Mouse (Mus musculus) T-helper 2 cell (primary cell): Measurements from ENCODE around the gene Krt8.

ENCODE experiments used
- in situ Hi-C: fragments of 300-600 bp; cut with MboI, MseI; formaldehyde crosslinking; loops from one replicate; pipeline ENCODE4 v1.15.1; 2025; ENCODE audit warnings: high pct_unique_total_duplicates

The Krt8 gene

GRCm38 (mm10) chr15:102004189-102004588 is at the start of gene Krt8:
Gene Krt8 (minus strand): TSS chr15:102004482.
- in situ Hi-C loops: no loop called here

DNA sequence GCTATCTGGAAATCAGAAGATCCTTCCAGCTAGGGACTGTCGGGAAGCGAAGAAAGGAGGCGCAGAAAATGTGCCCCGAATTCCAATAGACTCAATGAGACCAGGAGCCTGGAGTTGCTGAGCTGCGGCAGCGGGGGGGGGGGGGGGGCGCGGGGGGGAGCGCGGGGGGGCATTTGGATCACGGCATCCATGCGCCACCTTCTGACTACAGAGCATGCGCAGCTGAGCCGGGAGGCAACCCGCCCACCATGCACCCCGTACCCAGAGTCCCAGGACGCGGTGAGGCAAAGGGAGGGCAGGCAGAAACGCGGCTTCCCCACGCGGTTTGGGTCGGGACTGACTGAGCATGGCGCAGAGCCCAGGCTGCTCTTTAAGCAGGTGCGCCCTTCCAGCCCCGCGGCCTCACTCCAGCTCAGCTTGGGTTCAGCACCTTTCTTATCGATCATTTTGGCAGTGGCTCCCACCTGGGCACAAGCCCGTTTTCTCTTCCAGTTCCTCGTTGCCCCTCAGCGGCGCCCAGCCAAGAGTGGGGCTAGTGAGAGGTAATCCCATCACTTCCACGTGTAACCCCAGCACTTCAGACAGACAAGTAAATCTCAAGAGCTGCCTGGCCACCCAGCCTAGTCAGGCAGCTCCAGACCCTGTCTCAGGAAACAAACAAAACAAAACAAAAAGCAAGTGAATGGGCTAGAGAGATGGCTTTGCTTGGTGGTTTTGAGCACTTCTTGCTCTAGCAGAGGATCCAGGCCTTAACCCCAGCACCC is 47.8 kb upstream of the Krt8 start:
- in situ Hi-C loops: no loop called here

DNA sequence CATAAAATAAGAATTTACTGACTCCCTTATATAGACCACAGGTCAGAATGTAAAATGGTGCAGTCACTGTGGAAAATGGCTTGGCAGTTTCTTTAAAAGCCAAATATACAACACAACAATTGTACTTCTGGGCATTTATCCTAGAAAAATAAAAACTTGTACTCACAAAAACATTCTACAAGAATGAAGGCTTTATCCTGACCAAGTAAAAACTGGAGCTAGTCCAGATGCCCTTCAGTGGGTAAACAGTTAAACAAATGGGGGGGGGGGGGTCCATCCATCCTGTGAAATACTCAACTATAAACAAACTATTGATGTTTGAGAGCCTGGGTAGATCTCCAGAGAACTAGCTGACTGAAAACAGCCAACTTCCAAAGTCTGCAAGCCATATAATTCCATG is 45.6 kb upstream of the Krt8 start:
- in situ Hi-C loops: no loop called here

DNA sequence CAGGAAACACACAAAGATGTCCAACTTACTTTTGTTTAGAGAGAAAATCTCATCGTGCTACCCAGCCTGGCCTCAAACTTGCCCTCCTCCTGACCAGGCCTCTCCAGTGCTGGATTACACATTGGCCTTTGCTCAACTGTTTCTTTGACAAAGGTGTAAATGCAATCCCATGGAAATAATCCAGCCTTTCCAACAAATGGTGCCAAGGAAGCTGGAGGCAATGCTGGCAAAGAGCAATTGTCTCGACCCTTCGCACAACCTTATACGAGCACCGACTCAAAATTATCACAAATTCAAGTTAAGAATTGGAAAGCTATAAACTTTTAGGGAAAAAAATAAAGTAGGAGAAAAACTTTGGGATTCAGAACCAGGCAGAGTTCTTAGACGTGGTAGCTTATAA is 43.7 kb upstream of the Krt8 start:
- in situ Hi-C loops: no loop called here

GRCm38 (mm10) chr15:102045691-102046090 is 41.4 kb upstream of the Krt8 start:
- in situ Hi-C loops: no loop called here

- in situ Hi-C loops: no loop called here
Observed at GRCm38 (mm10) chr15:102044745-102045144, 40.5 kb upstream of the Krt8 start.

- in situ Hi-C loops: no loop called here
Observed at GRCm38 (mm10) chr15:102041951-102042350, 37.7 kb upstream of the Krt8 start.

GRCm38 (mm10) chr15:102040277-102040676 is 36.0 kb upstream of the Krt8 start:
- in situ Hi-C loops: no loop called here

DNA sequence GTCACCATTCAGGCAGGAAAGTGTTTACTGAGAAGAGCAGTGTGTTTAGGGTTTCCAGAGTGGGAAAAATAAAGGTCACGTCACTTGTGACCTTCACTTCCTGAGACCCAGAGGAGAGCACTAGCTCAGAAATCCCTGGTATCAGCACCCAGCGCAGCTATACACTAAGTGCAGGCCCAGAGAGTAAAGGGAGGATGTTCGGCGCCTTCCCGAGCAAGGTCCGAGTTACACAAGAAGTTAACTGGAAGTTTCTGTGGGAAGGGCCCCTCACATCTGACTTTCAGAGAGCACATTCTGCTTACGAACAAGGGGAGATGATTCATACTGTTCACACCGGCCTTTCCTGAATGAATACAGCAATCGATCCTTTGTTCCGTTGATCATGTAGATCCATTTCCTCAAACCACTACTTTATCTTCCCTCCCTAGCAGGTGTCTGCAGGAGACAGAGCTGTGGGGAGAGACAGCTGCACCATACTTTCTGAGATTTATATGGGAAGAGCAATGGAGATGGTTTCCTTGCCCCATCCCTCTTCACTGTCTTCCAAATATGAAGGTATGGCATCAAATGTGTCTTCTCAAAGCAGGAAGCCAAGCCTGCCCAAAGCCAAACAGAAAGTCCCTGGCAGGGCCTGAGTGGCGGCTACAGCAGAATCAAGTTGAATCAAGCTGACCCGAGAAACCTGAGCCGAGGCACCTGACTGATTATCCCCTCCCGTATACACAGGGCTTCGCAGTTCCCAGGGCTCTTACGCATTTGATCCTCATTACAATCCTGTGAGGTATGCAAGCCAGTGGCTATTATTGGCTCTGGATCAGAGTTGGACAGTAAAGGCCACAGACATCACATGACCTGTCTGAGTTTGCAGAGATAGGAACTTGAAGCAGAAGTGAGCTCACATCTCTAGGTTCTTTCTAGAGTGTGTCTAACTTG is 30.1 kb upstream of the Krt8 start:
- in situ Hi-C loops: no loop called here

DNA sequence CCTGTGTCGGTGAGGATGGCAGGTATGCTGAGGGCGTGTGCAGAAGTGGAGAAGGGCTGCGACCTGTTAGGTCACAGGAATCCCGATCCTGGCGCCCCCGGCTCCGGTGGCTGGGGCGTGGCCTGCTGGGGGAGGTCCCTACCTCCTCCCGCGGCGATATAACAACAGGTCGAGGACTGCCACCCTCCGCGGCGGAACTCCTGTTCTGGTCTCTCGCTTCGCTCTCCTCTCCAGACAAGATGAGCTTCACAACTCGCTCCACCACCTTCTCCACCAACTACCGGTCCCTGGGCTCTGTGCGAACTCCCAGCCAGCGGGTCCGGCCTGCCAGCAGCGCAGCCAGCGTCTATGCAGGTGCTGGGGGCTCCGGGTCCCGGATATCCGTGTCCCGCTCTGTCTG is 23.8 kb upstream of the Krt8 start, which contains the start of gene Krt18:
TSS of gene Krt18 (plus strand) at position 141 of the 400 bp plus-strand sequence.
- in situ Hi-C loops: no loop called here

- in situ Hi-C loops: no loop called here
Observed at GRCm38 (mm10) chr15:102026430-102026829, 22.1 kb upstream of the Krt8 start.

DNA sequence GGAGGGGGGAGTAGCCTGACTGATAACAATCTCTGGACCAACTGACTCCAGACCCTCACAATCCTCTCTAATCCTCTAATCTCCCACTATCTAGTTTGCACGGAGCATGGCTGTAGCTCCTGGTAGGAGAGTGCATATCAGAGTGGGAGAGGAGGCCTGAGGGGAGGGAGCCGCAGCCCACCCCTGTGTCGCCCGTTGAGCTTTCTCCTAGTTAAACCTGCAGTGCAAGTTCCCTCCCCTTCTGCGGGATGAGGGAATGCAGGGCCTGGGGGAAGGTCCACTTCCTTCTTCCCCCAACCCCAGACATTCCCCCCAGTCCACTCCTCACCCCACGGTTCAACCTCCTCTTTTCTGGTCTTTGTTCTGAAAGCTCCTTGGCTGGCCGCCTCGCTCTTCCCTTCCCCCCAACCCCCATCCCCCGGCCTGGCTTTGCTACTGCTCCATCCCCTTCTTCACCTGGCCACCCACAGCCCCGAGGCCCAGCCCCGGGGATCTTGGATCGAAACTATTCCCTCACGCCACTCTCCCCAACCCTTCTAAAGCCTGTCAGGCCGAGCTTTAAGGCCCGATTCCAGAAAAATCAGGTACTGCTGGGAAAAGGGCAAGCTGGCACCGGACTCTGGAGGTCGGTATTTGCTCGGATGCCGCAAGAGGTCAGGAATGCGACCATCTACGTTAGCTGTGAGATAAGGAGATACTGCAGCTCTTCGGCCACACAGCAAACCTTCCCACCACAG is 21.0 kb upstream of the Krt8 start:
- in situ Hi-C loops: no loop called here

DNA sequence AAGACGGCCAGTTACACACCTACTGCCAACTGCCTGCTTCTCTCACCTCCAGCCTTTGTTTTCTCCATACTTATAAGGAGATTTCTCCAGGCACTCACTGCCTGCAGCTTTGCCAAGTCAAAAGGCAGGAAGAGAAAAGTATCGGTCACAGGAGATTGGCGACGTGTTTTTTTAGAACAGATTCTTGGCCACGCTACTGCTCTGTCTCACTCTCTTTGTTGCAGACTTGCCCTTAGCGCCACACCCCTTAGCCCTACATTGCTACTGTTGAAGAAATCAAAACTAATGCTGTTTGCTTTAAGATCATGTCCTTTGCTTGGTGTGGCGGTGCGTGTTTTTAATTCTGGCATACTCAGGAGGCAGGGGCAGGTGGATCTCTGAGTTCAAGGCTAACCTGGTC is 19.6 kb upstream of the Krt8 start:
- in situ Hi-C loops: no loop called here

- in situ Hi-C loops: no loop called here
Observed at GRCm38 (mm10) chr15:102022481-102022880, 18.2 kb upstream of the Krt8 start.

- in situ Hi-C loops: no loop called here
Observed at GRCm38 (mm10) chr15:102017918-102018463, 13.7 kb upstream of the Krt8 start.

GRCm38 (mm10) chr15:102016787-102017186 is 12.5 kb upstream of the Krt8 start:
- in situ Hi-C loops: no loop called here

DNA sequence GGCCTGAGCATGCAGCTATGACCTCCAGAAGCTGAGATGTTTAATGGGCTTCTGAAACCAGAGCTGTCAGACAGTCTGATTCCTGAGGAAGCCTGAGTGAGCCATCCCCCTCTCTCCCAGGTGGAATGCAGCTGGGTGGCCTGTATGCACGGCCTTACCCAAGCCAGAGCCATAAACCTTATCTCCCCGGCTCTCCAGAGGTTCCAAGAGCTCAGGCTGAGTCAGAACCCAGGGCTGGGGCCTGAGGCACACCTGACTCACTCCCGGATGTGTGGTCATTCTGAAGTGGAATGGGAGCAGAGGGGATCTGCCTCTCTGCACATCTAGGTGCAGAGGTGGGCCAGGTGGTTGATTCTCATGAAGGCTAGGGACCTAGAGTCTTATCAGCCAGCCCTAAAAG is 11.8 kb upstream of the Krt8 start:
- in situ Hi-C loops: no loop called here

- in situ Hi-C loops: no loop called here
Observed at GRCm38 (mm10) chr15:102014848-102015247, 10.6 kb upstream of the Krt8 start.

- in situ Hi-C loops: no loop called here
Observed at GRCm38 (mm10) chr15:102013651-102014050, 9.4 kb upstream of the Krt8 start.

- in situ Hi-C loops: no loop called here
Observed at GRCm38 (mm10) chr15:102012260-102012765, 8.0 kb upstream of the Krt8 start.

DNA sequence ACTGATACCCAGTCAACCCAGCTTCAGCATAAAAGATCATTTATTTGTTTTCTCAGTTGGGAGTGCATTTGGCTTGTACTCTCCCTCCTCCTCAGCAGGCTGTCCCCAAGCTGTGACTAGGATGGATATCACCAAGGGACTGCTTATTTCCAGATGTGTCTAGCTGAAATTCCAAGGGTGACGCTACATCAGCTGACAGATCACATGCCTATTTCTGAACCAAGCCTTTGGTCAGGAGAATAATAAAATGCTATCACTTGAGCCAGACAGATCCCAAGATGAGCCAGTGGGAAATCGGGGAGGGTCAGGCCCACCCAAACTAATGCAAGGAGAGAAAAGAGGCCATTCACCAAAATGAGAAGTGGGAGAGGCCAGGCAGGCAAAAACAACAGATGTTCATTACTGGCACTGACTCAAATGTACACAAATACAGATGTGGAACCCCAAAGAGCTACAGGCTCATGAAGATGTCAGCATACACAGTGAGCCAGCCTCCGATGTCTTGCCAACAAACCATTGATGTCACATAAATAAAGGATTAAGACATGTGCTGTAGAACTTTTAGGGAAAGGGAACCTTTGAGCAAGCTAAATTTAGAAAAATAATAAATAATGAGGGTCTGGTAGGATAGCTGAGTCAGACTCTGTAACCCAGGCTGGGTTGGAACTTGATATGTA is 6.4 kb upstream of the Krt8 start:
- in situ Hi-C loops: no loop called here
